Mouse (Mus musculus) ovary, postnatal 14 days (tissue): ENCODE results near the gene Snx20.

Experiments used
- DNase-seq: peaks from one replicate; pipeline ENCODE4 v3.0.0; 2022; ENCODE audit warnings: low spot score

Snx20 gene

DNA sequence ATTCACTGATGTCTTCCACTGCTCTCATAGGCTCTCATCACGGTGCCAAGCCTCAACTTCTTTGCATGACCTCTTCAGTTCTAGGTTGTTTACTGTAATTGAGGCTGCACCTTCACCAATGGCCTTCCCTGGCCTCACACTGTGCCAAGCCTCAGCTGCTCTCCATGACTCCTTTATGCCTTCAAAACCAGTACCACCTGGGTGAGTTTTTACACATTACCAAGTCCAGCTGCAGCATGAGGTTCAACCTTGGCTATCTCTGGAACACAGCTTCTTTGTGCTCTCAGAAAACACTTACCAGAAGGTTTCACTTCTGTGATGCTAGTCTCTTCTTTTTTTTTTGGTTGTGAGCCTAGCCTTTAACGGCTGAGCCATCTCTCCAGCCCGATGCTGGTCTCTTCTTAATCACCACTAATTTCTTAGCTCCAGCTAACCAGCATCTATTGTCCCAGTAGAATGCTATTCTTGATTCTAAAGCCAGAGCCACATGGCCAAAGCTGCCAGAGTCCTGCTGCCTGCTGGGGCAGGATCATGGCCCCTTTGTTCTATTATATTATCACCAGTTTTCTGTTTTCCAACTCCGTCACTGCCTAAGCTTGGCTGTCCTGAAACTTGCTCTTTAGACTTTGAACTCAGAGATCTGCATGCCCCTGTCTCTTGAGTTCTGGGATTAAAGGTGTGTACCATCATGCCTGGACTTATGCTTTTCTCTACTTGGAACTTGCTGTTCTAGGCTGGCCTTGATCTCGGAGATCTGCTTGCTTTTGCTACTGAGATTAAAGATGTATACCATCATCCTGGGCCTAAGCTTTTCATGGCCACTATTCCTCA is 7.0 kb upstream of the Snx20 start:
- no peak for DNase-seq

DNA sequence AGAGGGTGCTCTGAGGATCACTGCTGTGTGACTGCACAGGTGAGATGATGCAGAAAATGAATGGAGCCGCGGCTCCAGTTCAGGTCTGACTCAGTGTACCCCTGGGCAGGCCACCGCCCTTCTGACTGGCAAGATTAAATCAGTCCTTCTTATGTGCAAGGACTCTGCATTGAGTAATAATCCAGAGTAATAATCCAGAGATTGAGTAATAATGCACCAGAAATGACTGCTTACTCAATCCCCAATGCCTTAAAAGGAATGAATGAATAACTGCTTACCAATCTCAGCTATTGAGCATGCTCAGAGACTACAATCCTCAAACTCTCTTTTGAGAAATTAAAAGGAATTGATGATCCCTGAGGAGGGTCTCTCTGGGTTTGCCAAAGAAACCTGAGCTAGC is 3.0 kb upstream of the Snx20 start:
- no peak for DNase-seq

DNA sequence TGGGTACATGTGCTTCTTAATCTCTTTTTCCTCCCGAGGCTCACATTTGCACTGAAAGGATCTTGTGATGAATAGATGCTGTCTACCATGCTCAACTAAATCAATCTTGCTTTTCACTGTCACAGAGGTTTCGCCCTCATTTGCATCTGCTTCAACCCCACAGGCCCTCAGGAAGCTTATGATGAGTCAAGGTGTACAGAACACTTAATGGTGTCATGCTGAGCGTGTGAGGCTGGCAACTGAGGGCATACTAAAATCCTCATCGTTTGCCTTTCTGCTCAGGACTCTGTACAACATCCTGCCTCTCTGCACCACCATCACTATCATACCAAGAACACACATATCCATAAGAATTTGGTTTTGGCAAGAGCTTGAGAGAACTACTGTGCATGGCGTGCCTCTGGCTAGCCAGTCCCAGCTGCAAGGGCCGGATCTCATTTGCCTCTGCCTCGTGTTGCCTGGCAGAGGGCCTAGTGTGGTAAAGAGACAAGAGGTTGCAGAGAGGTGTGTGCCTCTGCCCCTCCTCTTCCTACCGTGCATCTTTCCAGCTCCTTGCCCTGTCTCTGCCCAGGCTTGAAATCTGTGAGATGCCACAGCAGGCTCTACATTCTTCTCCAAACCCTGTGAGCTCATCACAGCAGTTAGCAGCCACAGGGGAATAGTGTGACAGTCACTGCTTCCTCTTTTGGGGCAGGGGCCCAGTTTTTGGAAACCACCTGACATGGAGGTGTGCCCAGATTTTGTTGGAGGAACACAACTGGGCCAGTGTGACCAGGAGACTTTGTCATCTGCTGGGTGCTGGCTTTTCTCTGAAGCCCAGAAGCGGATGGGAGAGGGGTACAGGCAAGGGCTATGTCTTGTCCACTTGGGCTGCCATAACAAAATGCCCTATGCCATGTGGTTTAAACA is 1.4 kb upstream of the Snx20 start:
- DNase-seq, result no peak

DNA sequence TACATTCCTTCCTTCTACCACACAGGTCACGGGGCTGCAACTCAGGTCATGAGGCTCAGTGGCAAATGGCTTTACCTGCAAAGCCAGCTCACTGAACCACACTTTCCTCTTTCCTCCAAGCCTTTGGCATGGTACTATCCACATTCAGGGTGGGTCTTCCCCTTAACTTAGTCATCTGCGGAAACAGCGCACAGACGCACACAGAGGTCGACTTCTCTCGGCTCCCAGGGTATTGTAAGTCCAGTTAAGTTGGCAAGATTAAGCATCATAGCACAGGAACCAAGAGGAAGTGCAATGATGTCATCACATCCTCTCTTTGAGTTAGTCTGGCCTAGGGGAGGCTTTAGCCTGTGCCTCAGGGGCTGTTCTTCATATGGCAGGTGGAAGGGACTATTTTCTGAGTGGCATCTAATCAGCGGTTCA is 2.6 kb downstream of the Snx20 start:
- DNase-seq, result no peak

DNA sequence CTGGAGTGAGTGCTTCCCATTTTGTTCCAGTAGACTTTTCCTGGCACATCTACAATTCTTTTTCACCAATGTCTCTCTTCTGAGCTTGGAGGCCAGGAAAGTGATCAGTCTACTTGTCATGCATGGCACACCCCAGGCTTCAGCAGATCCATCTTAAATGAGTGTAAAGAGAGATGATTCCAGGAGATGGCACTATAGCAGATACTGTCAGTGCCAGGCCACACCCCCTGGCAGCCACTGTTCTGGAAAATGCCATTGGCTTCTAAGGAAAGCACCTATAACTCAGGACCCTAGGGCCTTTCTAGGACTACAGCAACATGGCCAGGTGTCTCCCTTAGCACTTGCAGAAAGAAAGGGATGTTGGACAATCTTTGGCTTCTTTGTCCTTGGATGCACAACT is 4.8 kb downstream of the Snx20 start:
- no peak for DNase-seq

DNA sequence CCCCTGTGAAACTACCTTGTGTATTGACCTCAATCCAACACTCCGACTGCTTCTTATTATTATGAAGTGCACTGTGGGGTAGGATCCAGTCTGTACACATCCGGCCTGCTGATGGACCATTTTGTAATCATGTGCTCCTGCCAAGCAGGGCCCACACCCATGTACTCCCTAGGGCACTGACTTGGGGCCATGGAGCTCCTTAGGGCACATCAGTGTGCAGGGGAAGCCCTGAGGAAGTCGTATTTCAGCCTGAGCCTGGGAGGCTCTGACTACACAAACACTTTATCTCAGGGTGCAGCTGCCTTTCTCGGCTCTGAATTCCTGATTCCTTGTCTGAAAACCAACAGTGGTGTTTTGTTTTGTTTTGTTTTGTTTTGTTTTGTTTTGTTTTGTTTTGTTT is 5.7 kb downstream of the Snx20 start:
- DNase-seq, result no peak

DNA sequence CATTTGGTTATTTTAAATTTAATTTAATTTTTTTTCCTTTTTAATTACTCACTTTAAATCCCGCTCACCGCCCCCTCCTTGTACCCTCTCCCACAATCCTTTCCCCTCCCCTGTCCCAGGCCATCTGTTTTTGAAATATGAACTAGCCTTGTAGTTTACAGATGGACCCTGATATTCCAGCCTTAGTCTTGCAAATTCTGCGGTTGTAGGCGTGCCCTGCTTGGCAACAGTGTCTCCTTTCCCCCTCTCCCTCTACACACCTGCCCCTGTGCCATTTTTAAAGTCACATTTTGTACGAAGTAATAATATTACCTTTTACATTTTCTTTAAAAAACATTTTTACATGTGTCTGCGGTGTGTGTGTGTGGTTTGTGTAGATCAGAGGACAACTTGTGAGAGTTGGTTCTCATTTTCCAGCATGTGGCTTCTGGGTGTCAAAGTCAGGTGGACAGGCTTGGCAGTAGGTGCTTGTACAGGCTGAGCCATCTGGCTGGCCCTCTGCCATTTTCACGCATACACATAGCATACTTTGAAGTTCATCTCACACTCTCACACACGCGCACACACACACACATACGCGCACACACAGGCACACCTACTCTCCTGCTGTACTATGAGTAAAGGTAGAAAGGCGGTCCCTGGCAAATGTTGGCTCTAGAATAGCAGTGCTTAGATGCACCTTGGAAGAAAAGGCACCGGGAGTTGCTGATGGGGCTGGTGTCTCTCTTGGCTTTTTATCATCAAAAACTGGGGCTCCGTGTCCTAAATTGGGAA is 7.7 kb downstream of the Snx20 start:
- no peak for DNase-seq

DNA sequence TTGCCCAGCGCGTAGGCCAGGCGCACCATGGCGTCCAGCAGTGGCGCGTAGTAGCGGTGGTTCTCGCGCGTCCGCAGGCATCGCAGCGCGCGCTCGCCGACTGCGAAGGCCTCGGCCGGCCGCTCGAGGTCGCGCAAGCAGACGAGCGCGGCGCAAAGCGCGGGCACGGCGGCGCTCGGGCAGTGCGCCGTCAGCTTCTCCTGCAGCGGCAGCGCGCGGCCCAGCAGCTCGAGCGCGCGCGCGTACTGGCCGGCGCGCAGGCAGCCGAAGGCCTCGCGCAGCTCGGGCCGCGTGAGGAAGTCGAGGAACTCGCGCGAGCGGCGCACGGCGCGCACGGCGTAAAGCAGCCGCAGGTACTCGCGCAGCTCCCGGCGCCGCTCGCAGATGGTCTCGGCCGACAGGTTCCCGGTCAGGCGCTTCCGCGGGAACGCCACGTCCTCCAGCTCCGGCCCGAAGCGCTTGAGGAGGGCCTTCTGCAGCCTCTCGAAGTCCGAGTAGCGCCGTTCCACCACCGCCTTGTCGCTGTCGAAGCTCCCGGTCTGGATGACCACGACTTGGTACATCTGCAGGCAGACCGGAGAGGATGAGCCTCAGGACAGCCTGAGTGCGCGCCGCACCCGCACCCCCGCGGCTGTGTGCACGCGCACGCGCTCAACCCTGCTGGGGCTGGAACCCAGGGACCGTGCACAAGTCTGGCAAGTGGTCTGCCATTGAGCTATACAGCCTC is 8.5 kb downstream of the Snx20 start:
- DNase-seq, result peak; percentile 63

DNA sequence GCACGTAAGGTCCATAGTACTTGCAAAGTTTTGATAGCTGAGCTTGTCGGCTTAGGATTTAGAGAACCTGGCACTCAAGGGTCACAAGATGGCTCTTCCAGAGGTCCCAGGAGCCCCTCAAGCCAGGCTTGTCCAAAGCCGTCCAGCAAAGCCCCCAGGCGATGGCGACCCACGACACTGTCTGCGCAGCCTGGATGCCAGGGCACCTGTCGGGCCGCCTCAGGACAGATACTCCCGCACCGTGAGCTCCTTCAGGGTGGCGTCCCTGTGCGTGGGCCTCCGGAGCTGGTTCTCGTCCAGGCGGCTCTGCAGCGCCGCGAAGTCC is 9.0 kb downstream of the Snx20 start:
- DNase-seq, result no peak

DNA sequence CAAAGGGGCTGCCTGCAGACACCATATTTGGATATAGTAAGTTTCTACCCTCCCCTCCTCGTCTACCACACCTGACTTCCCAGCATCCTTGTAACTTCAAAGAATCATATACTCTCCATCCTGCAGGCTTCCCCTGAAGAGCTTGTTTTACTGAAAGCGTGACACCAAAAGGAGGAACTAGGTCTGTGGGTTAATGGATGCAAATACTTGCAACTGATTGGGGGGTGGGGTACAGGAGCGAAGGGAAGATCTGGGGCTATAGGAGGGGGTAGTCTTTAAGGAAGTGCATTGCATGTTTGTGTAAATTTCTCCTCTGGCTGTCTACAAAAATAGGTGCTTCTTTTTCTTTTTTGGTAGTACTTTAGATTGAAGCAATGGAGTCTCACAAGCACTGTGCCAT is 9.5 kb downstream of the Snx20 start:
- DNase-seq, result no peak

DNA sequence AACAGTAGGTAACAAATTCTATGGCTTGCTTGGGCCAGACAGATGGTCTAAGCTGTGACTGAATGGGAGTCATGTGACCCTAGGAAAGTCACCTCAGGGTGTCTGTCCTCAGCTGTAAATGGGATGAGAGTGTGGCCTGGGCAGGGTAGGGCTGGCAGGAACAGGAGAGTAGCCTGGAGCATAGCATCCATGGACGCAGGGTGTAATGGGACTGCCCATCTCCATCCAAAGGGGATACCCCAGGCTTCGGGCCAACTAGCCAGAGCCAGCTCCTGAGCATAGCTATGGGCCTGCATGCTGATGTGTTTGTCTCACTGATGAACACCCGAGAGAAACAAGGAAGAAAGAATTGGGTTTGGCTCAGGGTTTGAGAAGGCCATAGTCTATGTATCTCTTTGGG is 11.7 kb downstream of the Snx20 start:
- no peak for DNase-seq

DNA sequence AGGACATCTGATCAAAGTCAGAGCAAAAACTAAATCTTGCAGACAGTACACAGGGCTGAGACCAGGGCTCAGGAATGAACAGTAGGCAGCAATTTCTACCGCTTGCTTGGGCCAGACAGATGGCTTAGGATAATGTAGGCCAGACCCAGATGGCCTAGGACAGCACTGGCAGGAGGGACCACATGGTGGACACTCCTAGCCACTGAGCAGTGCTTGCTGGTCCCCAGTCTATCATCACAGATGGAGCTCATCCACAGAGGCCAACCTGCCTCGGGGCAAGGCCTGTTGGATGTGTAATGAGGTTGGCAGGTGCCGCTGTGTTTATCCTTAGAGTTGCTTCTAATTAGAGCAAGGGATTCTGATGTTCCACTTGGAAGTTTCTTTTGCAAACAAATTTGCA is 12.6 kb downstream of the Snx20 start:
- DNase-seq, result no peak

DNA sequence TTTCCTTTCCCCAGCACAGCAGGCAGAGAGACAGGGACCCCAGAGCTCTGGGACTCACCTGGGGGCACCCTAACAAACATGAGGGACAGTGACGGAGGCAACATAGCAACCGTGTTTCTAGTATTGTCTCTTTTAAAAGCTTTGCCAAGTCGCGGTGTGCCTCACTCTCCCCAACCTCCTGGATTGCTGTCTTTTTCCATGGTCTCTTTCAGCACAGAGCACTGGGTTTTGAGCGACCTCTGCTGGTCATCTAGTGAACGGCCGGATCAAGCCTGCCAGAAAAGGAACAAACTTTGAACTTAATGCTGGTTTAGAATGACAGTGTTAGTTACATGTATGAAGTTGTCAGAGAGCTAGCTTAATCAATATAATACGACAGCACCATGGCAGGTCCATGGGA is 14.5 kb downstream of the Snx20 start:
- DNase-seq, result peak; percentile 82

DNA sequence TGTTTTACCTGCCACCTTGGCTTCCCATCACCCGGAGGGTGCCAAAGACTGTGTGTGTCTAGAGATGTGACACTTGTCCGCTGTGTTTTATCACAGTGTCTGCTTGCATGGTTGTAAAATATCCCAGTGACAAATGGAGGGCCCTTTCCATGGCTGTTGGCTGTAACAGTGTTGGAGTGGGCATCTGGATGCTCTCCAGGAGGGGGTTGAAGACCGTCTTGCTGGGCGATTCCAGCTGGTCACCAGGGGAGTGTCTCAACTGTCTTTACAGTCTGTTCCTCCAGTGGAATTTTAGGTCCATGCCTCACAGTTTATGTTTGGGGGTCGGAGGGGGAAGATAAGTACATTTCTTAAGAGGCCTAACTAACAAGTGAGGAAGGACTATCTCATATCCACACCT is 15.0 kb downstream of the Snx20 start:
- DNase-seq, result no peak

DNA sequence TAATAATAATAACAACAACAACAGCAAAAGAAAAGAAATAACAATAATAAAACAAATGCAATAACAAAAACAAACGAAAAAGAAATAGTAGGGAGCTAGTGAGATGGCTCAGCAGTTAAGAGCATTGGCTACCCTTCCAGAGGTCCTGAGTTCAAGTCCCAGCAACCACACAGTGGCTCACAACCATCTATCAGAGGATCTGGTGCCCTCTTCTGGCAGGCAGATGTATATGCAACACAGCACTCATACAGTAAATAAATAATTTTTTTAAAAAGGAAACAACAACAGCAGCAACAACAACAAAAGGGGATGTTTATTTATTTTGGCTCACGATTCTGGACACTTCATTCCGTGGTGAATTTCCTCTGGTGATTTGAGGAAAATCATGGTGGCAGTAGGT is 16.4 kb downstream of the Snx20 start:
- DNase-seq, result no peak

DNA sequence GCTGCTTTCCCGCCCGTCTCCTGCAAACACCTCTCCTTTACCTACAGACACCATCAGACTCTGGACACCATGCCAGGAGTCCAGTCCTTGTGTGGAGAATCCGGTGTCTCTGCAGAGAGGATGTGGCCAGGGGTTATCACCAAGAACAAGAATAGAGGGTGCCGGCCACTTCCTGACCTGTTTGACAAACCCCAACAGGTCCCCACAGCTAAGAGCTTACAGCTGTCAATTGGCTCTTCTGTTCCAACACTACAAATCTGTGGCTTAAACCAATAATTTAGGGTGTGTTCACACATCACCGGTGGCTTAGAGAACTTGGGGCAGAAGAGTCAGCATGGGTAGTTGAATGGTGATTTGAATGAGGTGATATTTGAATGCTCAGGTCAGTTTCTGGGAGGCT is 17.3 kb downstream of the Snx20 start:
- no peak for DNase-seq

DNA sequence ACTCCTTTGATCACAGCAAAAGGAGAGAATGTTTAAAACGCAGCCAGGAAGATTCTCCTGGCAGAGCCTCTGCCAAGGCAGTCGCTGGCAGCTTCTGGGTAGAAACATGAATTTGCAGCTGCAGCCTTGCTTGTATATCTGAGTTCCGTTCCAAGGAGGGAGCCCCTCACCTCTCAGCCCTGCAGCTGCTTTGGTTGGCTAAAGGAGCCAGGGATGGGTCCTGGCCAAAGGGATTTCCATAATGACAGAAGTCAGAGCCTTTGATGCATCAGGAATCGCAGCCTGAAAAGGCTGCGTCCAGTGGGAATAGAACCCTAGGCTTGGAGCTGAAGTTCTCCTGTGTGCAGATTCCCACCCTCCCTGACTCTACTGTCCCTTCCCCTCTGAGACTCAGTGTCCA is 20.9 kb downstream of the Snx20 start:
- DNase-seq, result no peak

DNA sequence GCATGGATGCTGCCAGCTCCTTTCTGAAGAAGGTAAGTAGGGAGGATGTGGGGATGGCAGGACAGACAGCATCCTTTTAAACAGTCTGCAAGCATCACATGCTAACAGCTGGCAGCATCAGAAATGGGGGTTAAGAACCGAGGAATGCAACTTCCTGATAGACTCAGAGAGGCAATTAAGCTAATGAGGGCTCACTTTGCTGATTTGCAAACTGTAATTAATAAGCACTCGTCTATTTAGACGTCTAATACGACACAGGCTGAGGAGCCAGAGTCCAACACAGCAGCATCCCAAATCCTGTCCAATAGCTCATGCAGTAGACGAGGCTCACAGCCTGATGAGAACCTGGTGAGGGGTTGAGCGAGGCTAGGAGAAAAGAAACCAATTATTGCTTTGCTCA is 25.7 kb downstream of the Snx20 start:
- no peak for DNase-seq

DNA sequence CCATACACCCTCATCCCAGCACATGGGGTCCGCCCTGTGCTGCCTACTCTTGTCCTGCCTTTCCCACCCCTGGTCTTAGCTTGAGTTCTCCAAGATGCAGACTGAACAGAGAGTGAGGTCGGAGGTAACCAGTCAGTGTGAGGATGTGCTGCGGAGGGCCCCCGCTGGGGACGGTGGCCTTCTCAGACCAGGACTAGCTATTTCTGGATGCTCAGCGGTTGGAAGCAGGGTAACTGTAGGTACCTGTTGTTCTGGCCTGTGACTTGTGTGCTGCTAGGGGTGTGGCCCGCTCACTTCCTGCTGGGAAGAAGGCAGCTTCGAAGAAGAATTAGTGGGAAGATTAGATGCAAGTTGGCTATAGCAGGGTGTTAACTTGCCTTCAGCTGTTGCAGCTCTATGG is 26.9 kb downstream of the Snx20 start:
- no peak for DNase-seq

DNA sequence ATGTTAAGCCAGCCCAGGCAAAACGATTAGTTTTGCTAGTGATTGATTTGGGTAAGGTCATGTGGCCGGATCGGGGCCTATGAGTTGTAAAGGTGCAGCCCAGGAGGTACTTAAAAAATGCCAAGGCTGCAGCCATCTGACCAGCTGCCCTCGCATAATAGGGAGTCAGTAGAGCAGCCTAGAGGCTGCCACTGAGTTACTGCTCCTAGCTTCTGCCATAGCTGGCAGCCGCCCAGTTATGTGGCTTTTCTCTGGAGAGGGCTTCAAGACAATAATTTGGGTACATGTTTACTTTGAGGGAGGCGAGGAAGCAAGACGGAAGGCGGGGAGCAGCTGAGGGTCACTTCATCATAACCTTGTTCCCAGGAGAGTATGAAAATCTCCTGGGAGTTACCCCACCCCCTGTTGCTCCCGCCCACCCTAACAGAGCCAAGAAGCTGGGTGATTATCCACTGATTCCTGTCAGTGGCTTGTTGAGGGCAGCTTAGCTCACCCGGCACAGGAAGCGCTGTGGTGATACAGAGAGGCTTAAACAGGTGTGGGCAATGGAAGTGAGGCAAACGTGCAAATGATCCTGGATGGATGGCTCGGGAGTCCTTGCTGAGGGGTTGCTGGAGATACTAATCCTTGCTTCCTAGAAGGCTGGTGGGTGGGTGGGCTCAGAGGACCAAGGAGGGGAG is 30.4 kb downstream of the Snx20 start:
- no peak for DNase-seq
